Mouse (Mus musculus) midbrain, embryonic 16.5 days (tissue): ENCODE measurements around the gene Tspo. TPM values are rescaled to one million over a fixed set of nuclear protein-coding genes. Genes with fewer than 3 reads are reported as not detected.
A peak's percentile ranks its signal among the peaks of the same experiment; 100 is the strongest.

Experiments
- ATAC-seq: fragments of 200-750 bp; cut with Nextera tagmentation; 2 replicates; pipeline ENCODE4 v1.8.0; 2017; ENCODE audit warnings: moderate TSS enrichment
- H3K27ac ChIP-seq: fragments of 300-500 bp; sonication (generic); 2 replicates; pipeline ENCODE4 v1.5.1; 2014; ENCODE audit warnings: mild to moderate bottlenecking, low read length, mixed read lengths
- H3K27me3 ChIP-seq: fragments of 300-500 bp; sonication (generic); 2 replicates; pipeline ENCODE4 v1.6.1; 2014; ENCODE audit warnings: low read depth, low read length, mixed read lengths; ENCODE audit not compliant: control insufficient read depth, insufficient read depth
- H3K36me3 ChIP-seq: fragments of 300-500 bp; sonication (generic); 2 replicates; pipeline ENCODE4 v1.6.1; 2014; ENCODE audit warnings: mild to moderate bottlenecking, low read length, moderate library complexity, mixed read lengths; ENCODE audit not compliant: control insufficient read depth, insufficient read depth
- H3K4me1 ChIP-seq: fragments of 300-500 bp; sonication (generic); 2 replicates; pipeline ENCODE4 v1.6.1; 2014; ENCODE audit warnings: mild to moderate bottlenecking, low read length, mixed read lengths; ENCODE audit not compliant: control insufficient read depth, insufficient read depth
- H3K4me2 ChIP-seq: fragments of 300-500 bp; sonication (generic); 2 replicates; pipeline ENCODE4 v1.6.1; 2014; ENCODE audit warnings: mild to moderate bottlenecking, low read length, mixed read lengths
- H3K4me3 ChIP-seq: fragments of 300-500 bp; sonication (generic); 2 replicates; pipeline ENCODE4 v1.5.1; 2014; ENCODE audit warnings: low read depth, mild to moderate bottlenecking, low read length, moderate library complexity, mixed read lengths
- H3K9ac ChIP-seq: fragments of 300-500 bp; sonication (generic); 2 replicates; pipeline ENCODE4 v1.6.1; 2014; ENCODE audit warnings: low read depth, low read length, mixed read lengths
- H3K9me3 ChIP-seq: fragments of 300-500 bp; sonication (generic); replicated peaks from 2 replicates; pipeline ENCODE4 v1.6.1; 2014; ENCODE audit warnings: mild to moderate bottlenecking, low read length, mixed read lengths; ENCODE audit not compliant: control insufficient read depth, poor library complexity, severe bottlenecking
- WGBS: fragments of 180-500 bp; shearing (Covaris S2); extraction: QIAGEN DNeasy Blood & Tissue Kit; methylation state at CpG from one replicate; pipeline ENCODE4 v1.1.7; 2014; 5-methylcytosine and 5-hydroxymethylcytosine counted together
- polyA plus RNA-seq: library from polyadenylated mRNA; unstranded; fragments of >200 nt; fragmentation: Nextera tagmentation; extraction: Ambion mirVana; gene quantifications from 2 replicates; pipeline ENCODE4 v1.2.1, GENCODE M21; 2015

Gene Tspo
- polyA plus RNA-seq, 1 experiment from 2014 or later: 5.8 TPM

DNA sequence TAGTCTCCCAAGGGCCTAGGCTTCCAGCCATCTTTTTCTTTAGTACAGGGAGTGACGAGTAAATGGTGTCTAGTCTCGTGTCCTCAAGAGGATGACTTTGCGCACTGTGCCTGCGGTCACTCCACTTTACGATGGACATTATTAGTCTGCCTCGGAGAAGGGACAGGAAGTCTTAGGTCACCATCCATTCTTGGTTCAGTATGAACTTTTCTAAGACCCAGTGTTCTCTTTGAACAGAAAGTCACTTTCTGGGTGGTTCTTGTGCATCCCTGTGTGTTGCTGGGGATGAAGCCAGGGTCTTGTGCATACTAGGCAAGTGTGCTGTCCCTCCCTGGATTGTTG is 27.5 kb upstream of the Tspo start:
- WGBS: 89% methylated on average over 6 of the region's 6 CpGs
- H3K9me3 ChIP-seq: no peaks in the 10 kb centered on the region
- no peaks in the 10 kb centered on the region for H3K4me1 ChIP-seq
- no peak overlapping the region for H3K4me3 ChIP-seq
- no peak for ATAC-seq
- no peak overlapping the region for H3K4me2 ChIP-seq
- no peaks in the 10 kb centered on the region for H3K27me3 ChIP-seq
- H3K9ac ChIP-seq: no peak overlapping the region
- H3K27ac ChIP-seq: no peak overlapping the region
- H3K36me3 ChIP-seq: no peaks in the 10 kb centered on the region

DNA sequence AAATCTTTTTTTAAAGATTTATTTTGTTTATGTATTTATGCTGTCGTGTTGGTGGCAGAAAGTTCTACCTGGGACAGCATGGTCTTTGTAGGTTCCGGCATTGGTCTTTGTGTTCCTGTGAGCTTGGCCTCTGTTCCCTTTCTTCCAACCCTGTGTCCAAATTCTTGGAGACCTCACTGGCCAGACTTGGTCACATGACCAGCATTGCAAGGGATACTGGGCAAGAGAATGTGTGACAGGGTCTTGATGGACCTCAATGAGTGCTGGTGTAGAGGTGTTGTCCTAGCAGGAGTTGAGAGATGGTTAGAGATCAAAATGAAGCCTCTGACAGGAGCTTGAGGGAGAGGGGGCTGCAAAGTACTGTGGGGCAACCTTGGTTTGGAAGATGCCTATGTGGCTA is 24.5 kb upstream of the Tspo start:
- no peaks in the 10 kb centered on the region for H3K9me3 ChIP-seq
- H3K4me2 ChIP-seq: no peak overlapping the region
- no peaks in the 10 kb centered on the region for H3K4me1 ChIP-seq
- no peak overlapping the region for H3K9ac ChIP-seq
- H3K27me3 ChIP-seq: no peaks in the 10 kb centered on the region
- WGBS: 100% methylated on average over 2 of the region's 2 CpGs
- no peak overlapping the region for H3K27ac ChIP-seq
- no peaks in the 10 kb centered on the region for H3K36me3 ChIP-seq
- ATAC-seq: no peak
- no peak overlapping the region for H3K4me3 ChIP-seq

DNA sequence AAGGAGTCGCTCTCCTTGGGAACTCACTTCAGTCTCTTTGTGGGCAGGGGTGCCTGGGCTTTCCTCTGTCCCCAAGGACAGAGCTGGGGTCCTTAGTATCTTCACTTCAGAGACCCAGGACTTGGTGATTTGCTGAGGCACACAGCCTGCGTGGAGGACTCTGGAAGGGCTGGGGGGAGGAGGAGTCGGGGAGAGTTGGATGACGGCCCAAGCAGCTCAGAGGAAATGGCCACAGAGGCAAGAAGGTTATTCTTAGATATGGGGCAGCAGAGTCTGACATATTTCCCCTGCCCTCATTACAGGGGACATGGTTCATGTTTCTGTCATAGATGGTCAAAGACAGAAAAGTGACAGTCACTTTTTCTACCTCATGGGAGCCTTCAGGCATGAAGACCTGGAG is 23.5 kb upstream of the Tspo start:
- no peak overlapping the region for H3K27ac ChIP-seq
- no peaks in the 10 kb centered on the region for H3K36me3 ChIP-seq
- H3K9me3 ChIP-seq: no peaks in the 10 kb centered on the region
- no peak for ATAC-seq
- H3K9ac ChIP-seq: no peak overlapping the region
- H3K4me3 ChIP-seq: no peak overlapping the region
- WGBS: 88% methylated on average over 4 of the region's 4 CpGs
- no peak overlapping the region for H3K4me2 ChIP-seq
- H3K4me1 ChIP-seq: no peaks in the 10 kb centered on the region
- H3K27me3 ChIP-seq: no peaks in the 10 kb centered on the region

DNA sequence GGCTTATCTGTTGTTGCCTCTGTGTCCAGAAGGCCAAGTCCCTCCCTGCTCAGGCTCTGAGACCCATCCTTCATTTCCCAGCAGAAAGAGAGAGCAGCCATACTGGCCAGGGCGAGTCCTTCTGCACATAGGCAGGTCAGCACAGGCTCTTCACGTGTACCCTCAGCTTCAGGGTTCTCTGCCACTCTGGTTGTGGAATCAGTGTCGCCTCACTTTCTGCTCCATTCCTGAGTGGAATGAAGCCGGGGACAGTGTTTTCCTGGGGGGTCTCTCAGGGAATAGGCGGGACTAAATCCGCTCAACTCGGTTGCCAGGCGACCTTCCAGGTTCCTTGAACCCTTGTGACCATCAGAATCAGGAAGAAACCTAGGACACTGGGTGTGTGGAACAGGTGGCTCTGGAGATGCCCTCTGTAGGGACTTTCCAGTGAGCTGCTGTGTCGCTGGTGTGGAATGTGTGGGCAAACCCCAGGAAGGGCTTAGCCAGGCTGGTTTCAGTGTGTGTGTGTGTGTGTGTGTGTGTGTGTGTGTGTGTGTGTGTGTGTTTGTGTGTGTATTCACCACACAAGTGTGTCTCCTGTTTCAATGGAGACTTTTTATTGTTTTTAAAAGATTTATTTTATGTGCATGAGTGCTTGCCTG is 21.6 kb upstream of the Tspo start:
- no peak overlapping the region for H3K27ac ChIP-seq

DNA sequence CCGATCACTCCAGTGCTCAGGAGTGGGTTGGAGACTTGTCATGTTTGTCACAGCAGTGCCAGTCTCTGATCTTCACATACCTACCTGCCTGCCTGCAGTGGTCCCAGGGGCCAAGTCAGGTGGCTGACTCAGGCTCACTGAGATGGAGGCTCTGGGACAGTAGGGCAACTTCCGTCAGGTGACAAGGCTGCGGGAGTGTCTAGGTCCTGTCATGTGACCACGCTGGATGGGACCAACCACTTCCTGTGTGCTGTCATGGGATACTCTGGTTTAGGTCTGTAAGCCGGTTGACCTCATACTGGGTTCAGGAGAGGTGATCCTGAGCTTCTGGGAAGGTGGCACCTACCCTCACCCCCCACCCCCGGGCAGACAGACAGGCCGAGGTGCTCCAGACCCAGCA is 17.4 kb upstream of the Tspo start:
- Histone ChIP-seq H3K9me3 (no peaks in the 10 kb centered on the region), H3K4me2 (no peak overlapping the region), H3K36me3 (peaks cover 33% of the 10 kb centered on the region), H3K4me3 (no peak overlapping the region), H3K9ac (no peak overlapping the region), H3K27ac (no peak overlapping the region), H3K27me3 (no peaks in the 10 kb centered on the region), H3K4me1 (no peaks in the 10 kb centered on the region)
- no peak for ATAC-seq
- 95% methylated on average over 7 of the region's 7 CpGs for WGBS

More for the DNA sequence above, 21.6 kb upstream of the Tspo start:
- 78% methylated on average over 9 of the region's 9 CpGs for WGBS
- Histone ChIP-seq H3K36me3 (0 out of 2 replicates have a peak, but pooled peaks cover 3% of the 10 kb centered on the region), H3K9me3 (no peaks in the 10 kb centered on the region), H3K27me3 (no peaks in the 10 kb centered on the region), H3K9ac (no peak overlapping the region), H3K4me1 (no peaks in the 10 kb centered on the region), H3K4me2 (no peak overlapping the region), H3K4me3 (no peak overlapping the region)
- no peak for ATAC-seq

DNA sequence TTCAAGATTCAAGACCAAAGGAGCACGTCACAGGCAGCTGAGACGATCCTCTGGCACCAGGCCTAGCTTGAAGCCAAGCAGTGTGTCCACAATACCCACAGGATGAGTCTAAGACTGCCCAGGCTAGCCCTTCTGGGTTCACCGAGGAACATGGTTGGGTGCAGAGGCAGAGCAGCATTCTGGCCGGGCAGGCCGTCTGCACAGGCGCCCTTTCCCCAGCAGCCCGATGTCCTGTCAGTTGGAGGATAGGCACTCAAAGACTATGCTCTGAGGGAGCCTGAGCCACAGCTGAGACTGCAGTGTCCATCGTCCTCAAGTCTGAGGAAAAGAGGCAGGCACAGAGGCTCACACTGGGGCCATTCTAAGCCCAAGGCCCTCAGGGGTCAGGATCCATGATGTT is 16.2 kb upstream of the Tspo start:
- no peak overlapping the region for H3K4me2 ChIP-seq
- no peak overlapping the region for H3K27ac ChIP-seq
- ATAC-seq: no peak
- 91% methylated on average over 8 of the region's 8 CpGs for WGBS
- H3K9ac ChIP-seq: no peak overlapping the region
- H3K4me3 ChIP-seq: no peak overlapping the region
- H3K27me3 ChIP-seq: no peaks in the 10 kb centered on the region
- no peaks in the 10 kb centered on the region for H3K4me1 ChIP-seq
- peaks cover 33% of the 10 kb centered on the region for H3K36me3 ChIP-seq
- no peaks in the 10 kb centered on the region for H3K9me3 ChIP-seq

DNA sequence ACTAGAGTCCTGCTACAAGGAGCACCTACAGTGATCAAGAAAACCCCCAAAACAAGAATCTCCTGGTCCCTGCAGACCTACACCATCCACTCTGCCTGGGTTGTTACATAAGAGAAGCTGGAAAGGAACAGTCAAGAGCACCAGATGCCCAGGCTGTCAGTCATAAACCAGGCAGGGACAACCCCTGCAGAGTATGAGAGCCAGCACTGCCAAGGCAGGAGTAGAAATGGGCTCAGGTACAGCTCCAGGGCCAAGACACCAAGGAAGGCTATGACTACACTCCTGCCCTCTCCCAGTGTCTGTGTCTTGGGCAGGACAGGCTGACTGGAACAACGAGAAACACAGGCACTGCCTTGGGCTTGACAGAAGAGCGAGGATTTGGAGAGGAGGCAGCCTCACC is 13.3 kb upstream of the Tspo start:
- peaks cover 33% of the 10 kb centered on the region for H3K36me3 ChIP-seq
- 87% methylated on average over 2 of the region's 2 CpGs for WGBS
- ATAC-seq: no peak

DNA sequence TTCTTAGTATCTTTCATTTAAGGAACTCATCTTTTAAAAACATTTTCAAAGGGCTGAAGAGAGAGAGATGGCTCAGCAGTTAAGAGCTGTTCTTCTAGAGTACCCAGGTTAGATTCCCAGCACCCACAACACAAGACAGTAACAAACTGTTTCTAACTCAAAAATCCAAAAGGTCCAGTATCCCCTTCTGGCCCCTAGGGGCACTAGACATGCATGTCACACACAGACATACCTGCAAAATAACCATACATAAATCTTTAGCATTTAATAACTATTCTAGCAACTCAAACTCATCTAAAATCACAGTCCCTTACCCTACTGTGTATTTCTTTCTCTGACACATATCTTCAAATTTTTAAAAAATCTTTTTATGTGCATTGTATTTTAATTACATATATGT is 9.6 kb upstream of the Tspo start:
- H3K4me2 ChIP-seq: no peak overlapping the region
- no peak overlapping the region for H3K9ac ChIP-seq
- H3K9me3 ChIP-seq: no peaks in the 10 kb centered on the region
- H3K4me3 ChIP-seq: no peak overlapping the region
- H3K27me3 ChIP-seq: no peaks in the 10 kb centered on the region
- H3K4me1 ChIP-seq: peaks cover 6% of the 10 kb centered on the region; the same call in 1 of the 2 replicates
- ATAC-seq: no peak
- no peak overlapping the region for H3K27ac ChIP-seq
- peaks cover 20% of the 10 kb centered on the region for H3K36me3 ChIP-seq

More for the DNA sequence above, 13.3 kb upstream of the Tspo start:
- H3K4me3 ChIP-seq: no peak overlapping the region
- no peaks in the 10 kb centered on the region for H3K9me3 ChIP-seq
- H3K4me1 ChIP-seq: peaks cover 6% of the 10 kb centered on the region; the same call in 1 of the 2 replicates
- no peak overlapping the region for H3K4me2 ChIP-seq
- H3K27me3 ChIP-seq: no peaks in the 10 kb centered on the region
- H3K9ac ChIP-seq: no peak overlapping the region
- no peak overlapping the region for H3K27ac ChIP-seq

DNA sequence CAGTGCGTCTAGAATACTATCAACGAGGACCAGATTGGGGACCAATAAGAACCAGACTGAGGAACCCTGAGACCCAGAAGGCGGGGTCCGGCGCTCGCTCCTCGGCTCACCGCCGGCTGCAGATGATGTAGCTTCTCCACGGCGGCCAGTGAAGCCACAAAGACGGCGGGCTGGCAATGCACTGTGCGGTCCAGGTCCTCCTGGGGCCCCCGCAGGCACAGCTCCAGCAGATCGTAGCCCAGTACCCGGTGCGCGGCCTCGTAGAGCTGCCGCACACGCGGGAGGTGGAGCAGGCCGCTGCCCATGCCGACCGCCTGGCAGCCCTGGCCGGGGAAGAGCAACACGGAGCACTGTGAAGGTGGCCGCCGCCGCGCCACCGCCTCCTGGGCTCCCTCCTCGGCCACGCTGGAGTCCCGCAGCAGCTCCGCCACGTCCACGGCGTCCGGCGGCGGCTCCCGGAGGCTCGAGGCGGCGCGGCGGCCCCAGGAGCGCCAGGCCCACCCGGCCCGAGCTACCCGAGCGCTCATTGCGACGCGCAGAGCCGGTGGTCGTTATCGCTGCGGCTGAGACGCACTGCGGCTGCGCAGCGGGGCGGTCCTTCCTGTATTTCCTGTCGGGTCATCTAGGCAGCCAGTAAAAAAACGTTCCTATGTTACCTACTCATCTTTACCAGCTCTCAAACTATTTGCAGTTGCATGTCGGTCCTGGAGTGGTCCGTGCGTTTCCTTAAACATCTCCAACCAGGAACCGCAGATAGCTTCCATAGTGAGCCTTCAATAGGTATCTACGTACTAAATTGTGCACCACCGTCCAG is 8.0 kb upstream of the Tspo start:
- H3K27ac ChIP-seq: peak overlapping the region; percentile 93
- 0 out of 2 replicates have a peak, but pooled peaks cover 5% of the 10 kb centered on the region for H3K36me3 ChIP-seq
- peak overlapping the region; percentile 92 for H3K4me3 ChIP-seq
- H3K27me3 ChIP-seq: no peaks in the 10 kb centered on the region
- peak overlapping the region; percentile 87 for H3K4me2 ChIP-seq
- no peaks in the 10 kb centered on the region for H3K9me3 ChIP-seq
- H3K9ac ChIP-seq: peak overlapping the region; percentile 98
- H3K4me1 ChIP-seq: peaks cover 6% of the 10 kb centered on the region; the same call in 1 of the 2 replicates
- ATAC-seq: peak; percentile 94
- under 1% methylated on average over 74 of the region's 74 CpGs for WGBS
